Mouse (Mus musculus): ENCODE measurements around the gene Prr19. TPM values are rescaled to one million over a fixed set of nuclear protein-coding genes. Genes with fewer than 3 reads are reported as not detected.
A peak's percentile ranks its signal among the peaks of the same experiment; 100 is the strongest.

Prr19 gene
- total and polyA plus RNA-seq, 2 experiments = not detected

DNA sequence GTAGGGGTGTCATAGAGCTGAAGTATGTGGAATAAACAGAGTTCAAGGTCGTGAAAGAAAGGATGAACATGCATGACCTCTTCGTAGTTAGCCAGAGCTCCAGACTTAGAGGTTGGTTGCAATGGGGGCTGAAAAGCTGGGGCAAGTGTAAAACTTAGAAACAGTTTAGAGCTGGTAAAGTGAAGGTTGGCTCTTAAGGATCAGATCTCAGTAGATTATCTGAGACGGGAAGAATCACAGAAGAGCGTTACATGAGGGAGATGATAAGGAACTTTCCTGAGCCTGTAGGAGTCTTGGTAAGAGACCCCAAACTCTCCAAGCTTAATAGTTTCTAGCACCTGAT is 23.2 kb upstream of the Prr19 start:
- TF ChIP-seq POLR2A (IDR thresholded peaks at IDR 0.05; ENCODE audit: extremely low read depth, insufficient read depth, low read length) = no peak
- no peak for TF ChIP-seq CTCF (IDR thresholded peaks at IDR 0.05; ENCODE audit: low read depth, low read length)
- no peaks in the 10 kb centered on the region for H3K27me3 ChIP-seq (ENCODE audit: control insufficient read depth, insufficient read depth, low read length)
- peaks cover 12% of the 10 kb centered on the region; the same call in 1 of the 2 replicates for H3K79me2 ChIP-seq (ENCODE audit: control insufficient read depth, insufficient read depth, low read length)
- H3K9ac ChIP-seq (ENCODE audit: low read depth, low read length) = 0 out of 2 replicates have a peak overlapping the region, but pooled peaks have one; percentile 22
- H3K27ac ChIP-seq (replicated peaks; ENCODE audit: insufficient read depth, low read depth, low read length) = peak overlapping the region; percentile 25
- H3K36me3 ChIP-seq (ENCODE audit: control insufficient read depth, insufficient read depth, low read length) = no peaks in the 10 kb centered on the region
- 6% methylated on average over 4 of the region's 4 CpGs for WGBS
- H3K4me3 ChIP-seq (ENCODE audit: insufficient read depth, low read depth, low read length) = peak overlapping the region; percentile 69; the same call in 1 of the 2 replicates
- peaks cover 21% of the 10 kb centered on the region for H3K4me1 ChIP-seq (ENCODE audit: control insufficient read depth, insufficient read depth, low read length)
- peak; percentile 25 for DNase-seq (ENCODE audit: extremely low read depth, low read depth, low spot score)

DNA sequence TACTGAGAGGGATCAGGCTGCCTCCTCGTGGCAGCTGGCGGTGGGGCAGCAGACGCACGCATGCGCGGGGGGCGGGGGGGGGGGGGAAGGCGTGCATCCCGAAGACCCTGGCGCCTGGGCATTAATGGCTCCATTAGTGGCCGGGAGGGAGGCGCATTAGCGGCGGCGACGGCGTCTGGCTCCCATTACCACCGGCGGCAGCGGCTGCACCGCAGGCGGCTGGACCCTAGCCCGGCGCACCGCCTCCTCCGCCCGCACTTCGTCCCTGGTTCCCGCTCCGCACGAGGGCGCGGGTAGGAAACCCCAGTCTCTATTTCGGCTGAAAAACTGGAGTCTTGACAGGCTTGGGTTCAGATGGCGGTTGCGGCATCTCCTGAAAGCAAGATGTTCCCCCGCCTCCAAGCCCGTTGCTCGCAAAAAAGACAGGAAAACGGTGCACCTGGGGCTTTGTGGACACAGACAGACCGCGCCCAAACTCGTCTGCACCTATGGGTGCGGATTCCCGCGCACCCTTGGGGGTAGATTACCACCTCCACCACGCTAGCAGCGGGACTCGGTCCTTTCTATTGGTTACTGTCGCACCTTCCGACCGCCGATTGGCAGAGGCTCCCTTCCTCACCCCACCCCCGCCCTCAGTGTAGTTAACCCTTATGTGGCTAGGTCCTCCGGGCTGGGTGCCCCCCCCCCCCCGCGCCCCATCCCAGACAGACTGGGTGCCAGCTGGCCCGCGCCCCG is 22.7 kb upstream of the Prr19 start:
- peaks cover 24% of the 10 kb centered on the region for H3K4me1 ChIP-seq (ENCODE audit: control insufficient read depth, insufficient read depth, low read length)
- under 1% methylated on average over 58 of the region's 60 CpGs for WGBS

DNA sequence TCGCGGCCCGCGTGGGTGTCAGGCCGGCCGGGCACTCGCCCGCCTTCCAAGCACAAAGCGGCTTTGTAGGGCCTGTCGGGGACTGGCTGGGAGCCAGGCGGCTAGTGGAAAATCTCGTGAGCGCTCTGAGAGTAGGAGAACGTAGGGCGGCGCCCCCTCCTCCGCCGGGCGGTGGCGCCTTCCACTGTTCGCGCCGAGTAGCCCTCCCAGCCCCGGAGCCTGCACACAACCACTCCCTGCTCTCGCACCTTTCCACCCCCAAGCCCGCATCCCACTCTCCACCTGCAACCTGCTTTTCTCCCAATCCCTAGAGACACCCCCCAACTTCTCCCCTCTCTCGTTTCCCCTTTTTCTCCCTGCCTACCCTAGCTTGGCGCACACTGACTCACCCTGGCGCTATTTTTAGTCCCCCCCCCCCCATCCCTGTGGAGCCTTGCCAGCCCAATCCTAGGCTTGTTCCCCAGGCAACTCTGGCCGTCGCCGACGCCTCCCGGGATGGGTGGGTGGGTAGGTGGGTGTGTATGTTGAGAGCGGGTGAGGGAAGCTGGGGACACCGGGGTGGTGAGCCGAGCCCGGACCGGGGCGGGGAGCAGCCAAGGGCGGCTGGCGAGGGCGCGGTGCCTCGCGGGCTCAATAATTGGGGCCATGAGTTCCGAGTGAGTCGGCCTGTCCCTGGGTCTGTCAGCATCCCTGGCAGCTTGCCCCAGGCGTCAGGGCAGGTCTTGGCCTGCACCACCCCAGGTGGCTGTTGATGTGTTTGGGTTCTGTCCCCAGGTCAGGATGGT is 21.9 kb upstream of the Prr19 start:
- Histone ChIP-seq H3K79me2 (ENCODE audit: control insufficient read depth, insufficient read depth, low read length) (peaks cover 7% of the 10 kb centered on the region; the same call in 1 of the 2 replicates), H3K36me3 (ENCODE audit: control insufficient read depth, insufficient read depth, low read length) (no peaks in the 10 kb centered on the region), H3K4me1 (ENCODE audit: control insufficient read depth, insufficient read depth, low read length) (peaks cover 25% of the 10 kb centered on the region), H3K9ac (ENCODE audit: low read depth, low read length) (peak overlapping the region; percentile 69), H3K27me3 (ENCODE audit: control insufficient read depth, insufficient read depth, low read length) (no peaks in the 10 kb centered on the region), H3K4me3 (ENCODE audit: insufficient read depth, low read depth, low read length) (peak overlapping the region; percentile 69), H3K27ac (replicated peaks; ENCODE audit: insufficient read depth, low read depth, low read length) (peak overlapping the region; percentile 50)
- TF ChIP-seq POLR2A (IDR thresholded peaks at IDR 0.05; ENCODE audit: extremely low read depth, insufficient read depth, low read length) (no peak), CTCF (IDR thresholded peaks at IDR 0.05; ENCODE audit: low read depth, low read length) (no peak)
- peak; percentile 55 for DNase-seq (ENCODE audit: extremely low read depth, low read depth, low spot score)
- WGBS = under 1% methylated on average over 47 of the region's 49 CpGs

More for the DNA sequence above, 22.7 kb upstream of the Prr19 start:
- DNase-seq (ENCODE audit: extremely low read depth, low read depth, low spot score) = peak; percentile 86
- Histone ChIP-seq H3K9ac (ENCODE audit: low read depth, low read length) (peak overlapping the region; percentile 75), H3K79me2 (ENCODE audit: control insufficient read depth, insufficient read depth, low read length) (peaks cover 7% of the 10 kb centered on the region; the same call in 1 of the 2 replicates), H3K36me3 (ENCODE audit: control insufficient read depth, insufficient read depth, low read length) (no peaks in the 10 kb centered on the region), H3K4me3 (ENCODE audit: insufficient read depth, low read depth, low read length) (peak overlapping the region; percentile 69), H3K27me3 (ENCODE audit: control insufficient read depth, insufficient read depth, low read length) (no peaks in the 10 kb centered on the region), H3K27ac (replicated peaks; ENCODE audit: insufficient read depth, low read depth, low read length) (peak overlapping the region; percentile 72)
- TF ChIP-seq POLR2A (IDR thresholded peaks at IDR 0.05; ENCODE audit: extremely low read depth, insufficient read depth, low read length) = peak; percentile 56; the same call in 1 of the 2 replicates
- peak; percentile 74 for TF ChIP-seq CTCF (IDR thresholded peaks at IDR 0.05; ENCODE audit: low read depth, low read length)

DNA sequence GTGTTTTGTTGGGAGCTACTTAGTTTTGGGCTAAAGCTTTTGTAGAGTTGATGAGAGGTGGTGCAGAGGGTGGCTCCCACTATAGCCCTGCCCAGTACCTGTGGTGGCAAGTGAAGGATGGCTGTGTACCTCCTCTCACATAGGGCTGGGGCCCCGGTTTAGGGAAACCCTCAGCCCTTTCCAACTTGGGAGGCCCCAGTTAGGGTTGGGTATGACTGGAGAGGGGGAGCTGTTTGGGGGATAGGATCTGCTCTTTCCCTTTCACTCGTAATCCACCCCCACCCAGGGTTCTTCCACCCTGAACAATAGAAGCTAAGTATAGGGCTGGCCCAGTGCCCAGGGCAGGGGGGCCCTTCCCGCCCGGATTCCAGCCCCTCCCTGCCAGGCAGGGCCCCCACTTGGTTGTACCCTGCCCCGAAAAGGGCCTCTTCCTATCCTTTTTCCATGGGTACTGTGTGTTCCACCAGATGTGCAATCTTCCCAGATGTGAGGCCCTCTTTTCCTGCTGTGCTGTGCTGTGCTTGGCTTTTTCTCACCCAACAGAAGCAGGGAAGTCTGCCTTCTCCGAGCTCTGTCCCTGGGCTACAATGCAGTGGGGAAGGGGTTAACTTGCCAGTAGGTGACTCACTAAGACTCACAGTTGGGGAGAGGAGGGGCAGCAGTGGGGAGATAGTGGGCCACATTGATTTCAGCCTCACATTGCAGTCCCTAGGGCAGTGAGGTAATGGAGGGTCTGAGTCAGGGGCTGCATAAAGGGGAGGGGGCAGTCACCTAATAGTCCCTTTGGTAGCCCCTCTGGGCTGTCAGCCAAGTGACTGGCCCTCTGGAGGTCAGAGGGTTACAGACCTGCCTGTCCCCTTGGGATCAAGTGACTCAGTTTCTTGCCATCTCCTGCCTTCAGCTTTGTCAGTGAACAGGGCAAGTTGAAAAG is 21.1 kb upstream of the Prr19 start:
- H3K27me3 ChIP-seq (ENCODE audit: control insufficient read depth, insufficient read depth, low read length) = no peaks in the 10 kb centered on the region
- DNase-seq (ENCODE audit: extremely low read depth, low read depth, low spot score) = no peak
- peaks cover 7% of the 10 kb centered on the region; the same call in 1 of the 2 replicates for H3K79me2 ChIP-seq (ENCODE audit: control insufficient read depth, insufficient read depth, low read length)
- 48% methylated on average over 6 of the region's 6 CpGs for WGBS
- H3K9ac ChIP-seq (ENCODE audit: low read depth, low read length) = peak overlapping the region; percentile 69
- H3K36me3 ChIP-seq (ENCODE audit: control insufficient read depth, insufficient read depth, low read length) = no peaks in the 10 kb centered on the region
- peak overlapping the region; percentile 45 for H3K27ac ChIP-seq (replicated peaks; ENCODE audit: insufficient read depth, low read depth, low read length)
- peak overlapping the region; percentile 69; the same call in 1 of the 2 replicates for H3K4me3 ChIP-seq (ENCODE audit: insufficient read depth, low read depth, low read length)
- TF ChIP-seq CTCF (IDR thresholded peaks at IDR 0.05; ENCODE audit: low read depth, low read length) = no peak
- no peak for TF ChIP-seq POLR2A (IDR thresholded peaks at IDR 0.05; ENCODE audit: extremely low read depth, insufficient read depth, low read length)
- H3K4me1 ChIP-seq (ENCODE audit: control insufficient read depth, insufficient read depth, low read length) = peaks cover 25% of the 10 kb centered on the region

DNA sequence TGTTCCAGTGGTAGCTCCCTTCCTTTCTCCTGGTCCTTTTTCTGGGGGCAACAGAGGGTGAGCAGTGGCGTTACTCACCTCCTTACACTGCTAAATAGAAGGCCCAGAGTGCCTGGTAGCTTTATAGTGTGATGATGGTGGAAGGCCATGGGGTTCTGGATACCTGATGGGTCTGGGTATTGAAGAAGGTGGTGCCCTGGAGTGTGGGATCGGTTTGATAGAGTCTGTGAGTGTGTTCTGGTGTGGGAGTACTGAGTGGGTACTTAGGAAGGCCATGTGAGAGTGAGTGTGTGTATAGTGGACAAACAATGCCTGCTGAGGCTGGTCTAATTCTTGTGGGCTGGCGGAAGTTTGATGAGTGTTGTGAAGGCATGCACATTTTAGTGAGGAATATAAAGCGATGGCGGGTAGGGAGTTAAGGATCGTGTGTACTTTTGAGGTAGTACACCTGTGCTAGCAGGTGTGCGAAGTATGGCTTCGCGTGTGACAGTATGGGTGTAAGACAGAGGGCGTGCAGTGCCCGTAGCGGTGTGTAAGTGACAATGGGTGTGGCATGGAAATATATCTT is 20.0 kb upstream of the Prr19 start:
- Histone ChIP-seq H3K79me2 (ENCODE audit: control insufficient read depth, insufficient read depth, low read length) (peaks cover 7% of the 10 kb centered on the region; the same call in 1 of the 2 replicates), H3K27me3 (ENCODE audit: control insufficient read depth, insufficient read depth, low read length) (no peaks in the 10 kb centered on the region), H3K4me3 (ENCODE audit: insufficient read depth, low read depth, low read length) (peak overlapping the region; percentile 45; the same call in 1 of the 2 replicates), H3K36me3 (ENCODE audit: control insufficient read depth, insufficient read depth, low read length) (peaks cover 3% of the 10 kb centered on the region; the same call in 1 of the 2 replicates), H3K9ac (ENCODE audit: low read depth, low read length) (peak overlapping the region; percentile 51; the same call in 1 of the 2 replicates), H3K27ac (replicated peaks; ENCODE audit: insufficient read depth, low read depth, low read length) (peak overlapping the region; percentile 12), H3K4me1 (ENCODE audit: control insufficient read depth, insufficient read depth, low read length) (peaks cover 25% of the 10 kb centered on the region)
- no peak for TF ChIP-seq POLR2A (IDR thresholded peaks at IDR 0.05; ENCODE audit: extremely low read depth, insufficient read depth, low read length)
- TF ChIP-seq CTCF (IDR thresholded peaks at IDR 0.05; ENCODE audit: low read depth, low read length) = no peak
- WGBS = 32% methylated on average over 12 of the region's 12 CpGs
- DNase-seq (ENCODE audit: extremely low read depth, low read depth, low spot score) = no peak
